Mouse (Mus musculus) thymus, postnatal 36 days (tissue): Measurements from ENCODE around the gene Usp46.
"Not testable (repeated sequence)": the region's sequence is repeated elsewhere in the genome, so short reads cannot be mapped to it uniquely, and the experiment has no call there.

Source experiments
- DNase-seq, 2 experiments: peaks; one replicate each; pipeline ENCODE4 v3.0.0; 2022; ENCODE audit warnings: mixed read lengths in 2 of 2

The Usp46 gene

GRCm38 (mm10) chr5:74067831-74068713, at the start of gene Usp46:
Gene Usp46 (minus strand): TSS chr5:74068431.
- peak; percentile 76 to 78 for DNase-seq

GRCm38 (mm10) chr5:74113961-74114689, 45.9 kb upstream of the Usp46 start:
- DNase-seq, result no peak

GRCm38 (mm10) chr5:74105445-74105844, 37.2 kb upstream of the Usp46 start:
- DNase-seq, result no peak

GRCm38 (mm10) chr5:74101761-74102160, 33.5 kb upstream of the Usp46 start:
- DNase-seq, result no peak

- no peak for DNase-seq
These were observed 30.8 kb upstream of the Usp46 start for GRCm38 (mm10) chr5:74099046-74099445.

GRCm38 (mm10) chr5:74097854-74098220, 29.6 kb upstream of the Usp46 start:
- no peak for DNase-seq

GRCm38 (mm10) chr5:74097116-74097853, 29.1 kb upstream of the Usp46 start:
- no peak for DNase-seq

- no peak for DNase-seq
These were observed 27.8 kb upstream of the Usp46 start for GRCm38 (mm10) chr5:74096060-74096459.

- no peak for DNase-seq
These were observed 27.4 kb upstream of the Usp46 start for GRCm38 (mm10) chr5:74095611-74096010.

GRCm38 (mm10) chr5:74094841-74095437, 26.7 kb upstream of the Usp46 start:
- no peak for DNase-seq

- no peak for DNase-seq
These were observed 25.6 kb upstream of the Usp46 start for GRCm38 (mm10) chr5:74093556-74094428.

- peak; percentile 86 to 93 for DNase-seq
These were observed 24.8 kb upstream of the Usp46 start for GRCm38 (mm10) chr5:74092833-74093555.

GRCm38 (mm10) chr5:74092481-74092832, 24.2 kb upstream of the Usp46 start:
- no peak for DNase-seq

GRCm38 (mm10) chr5:74089643-74090042, 21.4 kb upstream of the Usp46 start:
- DNase-seq, result no peak

- DNase-seq, result no peak
These were observed 13.5 kb upstream of the Usp46 start for GRCm38 (mm10) chr5:74081756-74082155.

GRCm38 (mm10) chr5:74078861-74079615, 10.8 kb upstream of the Usp46 start:
- no peak for DNase-seq

- no peak for DNase-seq
These were observed 10.2 kb upstream of the Usp46 start for GRCm38 (mm10) chr5:74078400-74078799.

- no peak for DNase-seq
These were observed 9.7 kb upstream of the Usp46 start for GRCm38 (mm10) chr5:74077959-74078358.

GRCm38 (mm10) chr5:74076759-74077158, 8.5 kb upstream of the Usp46 start:
- no peak for DNase-seq

- DNase-seq, result not testable (repeated sequence)
These were observed 2.3 kb upstream of the Usp46 start for GRCm38 (mm10) chr5:74070564-74070963.
